Mouse (Mus musculus): ENCODE data around the gene Snd1. TPM values are rescaled to one million over a fixed set of nuclear protein-coding genes. Genes with fewer than 3 reads are reported as not detected.
A peak's percentile ranks its signal among the peaks of the same experiment; 100 is the strongest.
"Not testable (repeated sequence)": the region's sequence is repeated elsewhere in the genome, so short reads cannot be mapped to it uniquely, and the experiment has no call there.

Gene Snd1
- total RNA-seq, 2 experiments from 2014 or later: 110 to 112 TPM

DNA sequence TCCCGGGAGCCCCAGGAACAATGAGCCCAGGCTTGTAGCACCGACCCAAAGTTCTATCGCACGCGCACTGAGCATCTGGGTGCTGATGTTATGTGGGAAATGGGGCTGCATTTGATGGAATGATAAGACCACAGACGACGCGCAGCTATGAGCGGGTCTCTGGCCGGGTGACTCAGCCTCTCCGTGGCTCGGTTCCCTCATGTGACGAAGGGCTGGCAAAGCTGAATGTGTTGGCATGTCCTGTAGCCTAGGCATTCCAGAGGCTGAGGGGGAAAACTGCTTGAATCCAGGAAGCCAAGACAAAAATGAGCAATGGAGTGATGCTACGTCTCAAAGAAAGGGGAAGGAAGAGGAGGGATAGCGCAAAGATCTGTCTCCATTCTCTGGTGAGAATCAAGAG lies 434.9 kb downstream of the Snd1 start:
- TF ChIP-seq CTCF (conservative IDR thresholded peaks at IDR 0.05): no peak
- H3K4me3 ChIP-seq: no peak overlapping the region

DNA sequence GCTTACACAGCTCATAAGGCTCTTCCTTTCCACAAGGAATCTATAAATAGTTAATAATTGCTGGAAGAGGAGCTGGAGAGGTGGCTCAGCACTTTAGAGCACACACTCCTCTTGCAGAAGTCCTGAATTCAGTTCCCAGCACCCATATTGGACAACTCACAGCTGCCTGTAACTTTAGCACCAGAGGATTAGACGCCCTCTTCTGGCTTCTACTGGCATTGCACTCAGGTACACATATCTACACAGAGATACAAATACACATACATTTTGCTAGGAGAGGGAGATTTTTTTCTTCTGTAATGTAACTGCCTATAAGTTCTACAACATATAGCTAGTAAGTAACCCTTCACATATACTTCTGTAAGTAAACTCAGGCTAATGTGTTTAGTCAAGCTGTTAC lies 440.0 kb downstream of the Snd1 start:
- TF ChIP-seq CTCF (conservative IDR thresholded peaks at IDR 0.05): peak; percentile 43
- H3K4me3 ChIP-seq: no peak overlapping the region
- no peak for DNase-seq (ENCODE audit: low spot score in 2 of 2)

More for the DNA sequence above, 434.9 kb downstream of the Snd1 start:
- DNase-seq (ENCODE audit: low spot score in 2 of 2): no peak
- H3K27ac ChIP-seq: no peak overlapping the region

DNA sequence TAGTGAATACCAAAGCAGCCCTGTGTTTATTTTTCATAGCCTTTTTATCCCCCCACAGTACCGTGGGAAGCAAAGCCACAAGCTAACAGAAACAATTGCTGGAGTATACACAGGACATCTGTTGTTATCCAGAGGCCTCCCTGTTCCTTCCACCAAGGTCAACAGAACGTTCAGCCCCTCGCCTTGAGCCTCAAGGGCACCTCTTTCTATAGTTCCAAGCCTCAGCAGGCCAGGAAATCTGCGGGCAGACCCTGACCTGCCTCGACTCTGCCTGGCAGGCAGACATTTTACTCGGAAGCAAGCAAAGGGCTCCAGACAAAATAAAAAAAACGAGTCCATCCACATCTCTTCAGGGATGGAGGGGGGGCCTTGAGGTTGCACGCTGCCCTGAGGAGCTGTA lies 441.7 kb downstream of the Snd1 start:
- TF ChIP-seq CTCF (conservative IDR thresholded peaks at IDR 0.05): no peak
- Histone ChIP-seq H3K27ac (no peak overlapping the region), H3K4me3 (no peak overlapping the region)
- no peak for DNase-seq (ENCODE audit: low spot score in 2 of 2)

More for the DNA sequence above, 440.0 kb downstream of the Snd1 start:
- no peak overlapping the region for H3K27ac ChIP-seq

DNA sequence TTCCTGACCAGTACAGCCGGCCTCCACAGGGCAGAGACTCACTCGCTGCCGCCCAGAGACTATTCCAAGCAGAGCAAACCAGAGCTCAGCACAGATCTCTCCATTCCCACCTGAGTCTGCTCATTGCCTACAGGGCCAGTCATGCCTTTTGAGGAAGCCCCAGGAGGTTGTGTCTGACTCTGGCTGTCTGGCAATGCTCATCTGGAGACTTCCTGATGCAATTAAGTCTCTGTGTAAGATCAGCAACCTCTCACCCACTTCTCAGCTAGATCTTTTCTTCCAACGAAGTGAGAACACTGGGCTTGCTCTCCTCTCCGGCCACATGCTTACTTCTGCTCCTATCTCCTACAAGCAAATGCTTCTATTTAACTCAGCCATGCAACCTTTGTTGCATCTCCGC lies 444.4 kb downstream of the Snd1 start:
- Histone ChIP-seq H3K4me3 (no peak overlapping the region), H3K27ac (no peak overlapping the region)
- TF ChIP-seq CTCF (conservative IDR thresholded peaks at IDR 0.05): no peak
- DNase-seq (ENCODE audit: low spot score in 2 of 2): no peak

GRCm38 (mm10) chr6:28922371-28922770 lies 447.4 kb downstream of the Snd1 start:
- DNase-seq (ENCODE audit: low spot score in 2 of 2): peak in 1 of 2 experiments; percentile 16
- H3K4me3 ChIP-seq: no peak overlapping the region
- TF ChIP-seq CTCF (conservative IDR thresholded peaks at IDR 0.05): no peak
- H3K27ac ChIP-seq: no peak overlapping the region

- H3K27ac ChIP-seq: 0 out of 2 replicates have a peak overlapping the region, but pooled peaks have one; percentile 10
- peak; percentile 35 for TF ChIP-seq CTCF (conservative IDR thresholded peaks at IDR 0.05)
- no peak overlapping the region for H3K4me3 ChIP-seq
- no peak for DNase-seq (ENCODE audit: low spot score in 2 of 2)
Observed at GRCm38 (mm10) chr6:28923091-28923824, 448.3 kb downstream of the Snd1 start.

GRCm38 (mm10) chr6:28923837-28924236 lies 448.9 kb downstream of the Snd1 start:
- 0 out of 2 replicates have a peak overlapping the region, but pooled peaks have one; percentile 2 for H3K4me3 ChIP-seq

GRCm38 (mm10) chr6:28927987-28928386 lies 453.0 kb downstream of the Snd1 start:
- not testable (repeated sequence) for H3K27ac ChIP-seq; DNase-seq (ENCODE audit: low spot score in 2 of 2); H3K4me3 ChIP-seq

More at GRCm38 (mm10) chr6:28923837-28924236, 448.9 kb downstream of the Snd1 start:
- DNase-seq (ENCODE audit: low spot score in 2 of 2): no peak
- no peak for TF ChIP-seq CTCF (conservative IDR thresholded peaks at IDR 0.05)
- H3K27ac ChIP-seq: peak overlapping the region; percentile 10; the same call in 1 of the 2 replicates

DNA sequence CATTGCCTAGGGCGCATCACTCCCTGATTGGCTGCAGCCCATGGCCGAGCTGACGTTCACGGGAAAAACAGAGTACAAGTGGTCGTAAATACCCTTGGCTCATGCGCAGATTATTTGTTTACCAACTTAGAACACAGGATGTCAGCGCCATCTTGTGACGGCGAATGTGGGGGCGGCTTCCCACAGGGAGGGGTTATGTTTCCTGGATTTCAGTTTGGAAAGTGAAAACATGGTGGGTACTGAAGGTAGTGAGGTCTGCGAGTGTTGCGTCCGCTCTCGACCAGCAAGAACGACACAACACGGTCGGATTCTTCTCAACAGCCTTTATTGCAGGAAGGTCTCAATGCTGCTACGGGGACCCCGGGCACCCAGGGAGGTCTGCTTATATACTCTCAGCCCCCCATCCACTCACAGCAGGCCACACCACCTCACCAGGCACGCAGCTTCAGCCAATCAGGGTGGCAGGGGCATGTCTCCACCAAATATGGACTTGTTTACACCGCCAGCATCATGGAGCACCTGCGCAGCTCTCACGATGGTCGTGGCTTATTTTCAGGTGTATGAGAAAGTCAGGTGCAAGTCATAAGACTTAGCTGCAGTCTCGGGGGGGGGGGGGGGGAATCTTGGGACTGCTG lies 454.3 kb downstream of the Snd1 start:
- H3K4me3 ChIP-seq: not testable (repeated sequence)
- 0 out of 2 replicates have a peak overlapping the region, but pooled peaks have one; percentile 32 for H3K27ac ChIP-seq
- peak in 1 of 2 experiments; percentile 37 for DNase-seq (ENCODE audit: low spot score in 2 of 2)

DNA sequence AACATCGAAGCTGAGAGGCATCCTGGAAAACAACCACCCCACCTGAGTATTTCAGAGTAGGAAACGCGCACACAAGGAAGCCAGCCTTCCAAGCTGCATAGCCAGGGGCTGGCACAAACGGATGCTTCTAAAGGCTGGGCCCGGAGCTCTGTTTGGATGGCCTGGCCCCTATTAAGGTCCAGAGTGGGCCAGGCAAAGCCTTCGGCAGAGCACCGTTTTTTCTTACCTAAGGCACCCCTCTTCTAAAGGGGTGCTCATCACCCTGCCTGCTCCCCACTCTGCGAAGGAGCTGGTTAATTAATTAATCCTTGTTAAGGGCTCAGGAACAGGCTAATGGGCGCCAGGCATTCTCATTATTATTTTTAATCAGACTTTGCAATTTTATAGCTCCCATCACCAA lies 456.3 kb downstream of the Snd1 start:
- TF ChIP-seq CTCF (conservative IDR thresholded peaks at IDR 0.05): no peak
- no peak overlapping the region for H3K27ac ChIP-seq
- no peak overlapping the region for H3K4me3 ChIP-seq
- no peak for DNase-seq (ENCODE audit: low spot score in 2 of 2)

GRCm38 (mm10) chr6:28931636-28932327 lies 456.8 kb downstream of the Snd1 start:
- Histone ChIP-seq H3K4me3 (no peak overlapping the region), H3K27ac (no peak overlapping the region; the same call in 1 of the 2 replicates)
- no peak for DNase-seq (ENCODE audit: low spot score in 2 of 2)
- TF ChIP-seq CTCF (conservative IDR thresholded peaks at IDR 0.05): no peak

DNA sequence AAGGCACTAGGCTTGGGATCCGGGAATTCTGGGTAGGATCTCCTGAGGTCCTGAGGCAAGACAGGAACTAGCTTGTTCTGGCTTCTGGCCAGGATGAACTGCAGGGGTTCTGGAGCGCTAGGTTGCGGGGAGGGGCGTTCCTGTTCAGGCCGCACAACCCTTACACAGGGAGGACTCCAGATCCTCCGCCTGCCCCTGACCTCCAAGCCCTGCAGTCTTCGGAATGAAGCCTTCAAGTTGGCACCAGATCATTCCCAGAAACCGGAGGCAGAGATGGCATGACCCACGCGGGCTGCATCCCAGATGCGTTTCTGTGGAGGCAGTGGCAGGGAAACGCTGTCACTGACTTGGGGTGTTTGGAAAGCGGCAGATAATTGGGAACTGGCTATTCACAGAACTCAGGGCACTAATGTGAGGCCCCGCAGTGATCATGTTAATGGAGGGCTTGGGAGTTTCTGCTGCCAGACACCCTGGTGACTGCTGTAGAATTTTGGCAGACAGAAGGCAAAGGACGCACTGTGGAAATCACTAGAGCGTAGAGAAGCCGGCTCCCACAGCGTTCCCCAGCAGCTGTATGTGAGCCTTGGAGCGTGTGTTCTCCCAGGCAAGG lies 457.5 kb downstream of the Snd1 start:
- peak overlapping the region; percentile 50 for H3K4me3 ChIP-seq
- peak in 1 of 2 experiments; percentile 11 for DNase-seq (ENCODE audit: low spot score in 2 of 2)
- no peak for TF ChIP-seq CTCF (conservative IDR thresholded peaks at IDR 0.05)
- H3K27ac ChIP-seq: peak overlapping the region; percentile 59; the same call in 1 of the 2 replicates

- H3K27ac ChIP-seq: no peak overlapping the region
- TF ChIP-seq CTCF (conservative IDR thresholded peaks at IDR 0.05): no peak
- no peak for DNase-seq (ENCODE audit: low spot score in 2 of 2)
- H3K4me3 ChIP-seq: no peak overlapping the region
Observed at GRCm38 (mm10) chr6:28935736-28936135, 460.8 kb downstream of the Snd1 start.
